Mouse (Mus musculus) MEL-GATA-1-ER (cell line): ENCODE data around the gene Kbtbd7.
"Not testable (repeated sequence)": the region's sequence is repeated elsewhere in the genome, so short reads cannot be mapped to it uniquely, and the experiment has no call there.

Source experiments
- DNase-seq: peaks from one replicate; pipeline ENCODE4 v3.0.0-alpha.2; 2012; ENCODE audit warnings: low read depth; ENCODE audit errors: extremely low read depth

Kbtbd7 gene

DNA sequence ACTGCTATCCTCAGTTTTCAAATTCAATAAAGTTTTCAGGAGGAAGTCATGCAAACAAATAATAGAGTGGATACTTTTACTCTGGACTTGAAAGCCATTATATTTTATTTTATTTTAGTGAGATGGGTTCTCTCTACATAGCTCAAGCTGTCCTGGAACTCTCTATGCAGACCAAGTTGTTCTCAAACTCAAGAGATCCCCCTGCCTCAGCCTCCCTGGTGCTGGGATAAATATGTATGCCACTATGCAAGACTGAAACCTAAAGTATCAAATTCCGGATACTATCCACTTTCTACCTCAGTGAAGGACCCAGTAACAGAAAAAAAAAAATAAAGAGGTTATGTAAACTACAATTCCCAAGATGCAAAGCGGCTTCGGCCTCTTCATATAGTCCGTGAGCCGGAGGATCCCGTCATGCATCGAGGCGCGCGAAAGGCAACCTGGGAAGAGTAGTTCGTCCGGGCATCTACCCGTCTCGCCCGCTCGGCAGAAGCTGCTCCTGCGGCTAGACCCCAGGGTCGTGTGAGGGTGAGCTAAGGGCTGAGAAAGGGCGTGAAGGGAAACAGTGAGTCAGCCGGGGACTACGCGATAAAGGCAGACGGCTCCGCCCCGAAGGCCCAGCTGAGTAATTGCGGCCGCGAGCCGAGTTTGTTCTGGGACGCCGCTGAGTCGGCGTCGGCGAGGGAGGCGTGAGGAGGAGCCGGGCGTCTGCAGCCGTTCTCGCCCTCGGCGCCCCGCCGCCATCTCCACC lies at the start of gene Kbtbd7:
TSS of gene Kbtbd7 (plus strand) at position 533 of the 751 bp plus-strand sequence.
- DNase-seq, result peak; percentile 97

GRCm38 (mm10) chr14:79377041-79377440 lies 49.3 kb upstream of the Kbtbd7 start:
- DNase-seq, result no peak

DNA sequence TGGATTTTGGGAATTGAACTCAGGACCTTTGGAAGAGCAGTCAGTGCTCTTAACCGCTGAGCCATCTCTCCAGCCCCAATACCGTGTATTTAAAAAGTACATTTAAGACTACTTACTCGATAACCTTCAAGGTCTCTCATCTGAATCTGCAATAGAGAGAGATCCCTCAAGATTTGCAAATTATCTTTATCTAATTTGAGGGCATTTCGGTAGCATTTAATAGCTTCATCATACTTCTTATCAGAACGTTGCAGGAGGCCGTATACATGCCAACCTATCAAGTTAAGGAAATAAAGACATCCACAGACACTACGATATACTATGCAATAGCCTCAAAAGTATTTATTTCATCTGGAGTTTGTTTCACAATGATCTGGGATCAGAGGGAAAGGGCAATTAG lies 43.2 kb upstream of the Kbtbd7 start:
- no peak for DNase-seq

DNA sequence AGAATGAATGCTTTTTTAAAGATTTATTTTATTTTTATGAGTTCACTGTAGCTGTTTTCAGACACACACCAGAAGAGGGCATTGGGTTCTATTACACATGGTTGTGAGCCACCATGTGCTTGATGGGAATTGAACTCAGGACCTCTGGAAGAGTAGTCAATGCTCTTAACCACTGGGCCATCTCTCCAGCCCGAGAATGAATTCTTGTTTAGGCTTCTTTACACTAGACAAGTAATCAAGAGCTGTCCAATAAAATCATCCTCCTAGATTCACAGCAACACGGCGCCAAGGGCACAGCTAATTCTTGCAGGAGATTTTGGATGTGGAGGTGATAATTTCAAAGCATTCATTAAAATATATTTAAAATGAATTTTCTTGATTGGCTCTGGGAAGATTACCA lies 38.0 kb upstream of the Kbtbd7 start:
- DNase-seq, result no peak

GRCm38 (mm10) chr14:79389438-79390264 lies 36.7 kb upstream of the Kbtbd7 start:
- no peak for DNase-seq

GRCm38 (mm10) chr14:79390265-79390926 lies 35.9 kb upstream of the Kbtbd7 start, which contains the start of gene Naa16:
Gene Naa16 (minus strand): TSS chr14:79390778.
- DNase-seq, result peak; percentile 52

DNA sequence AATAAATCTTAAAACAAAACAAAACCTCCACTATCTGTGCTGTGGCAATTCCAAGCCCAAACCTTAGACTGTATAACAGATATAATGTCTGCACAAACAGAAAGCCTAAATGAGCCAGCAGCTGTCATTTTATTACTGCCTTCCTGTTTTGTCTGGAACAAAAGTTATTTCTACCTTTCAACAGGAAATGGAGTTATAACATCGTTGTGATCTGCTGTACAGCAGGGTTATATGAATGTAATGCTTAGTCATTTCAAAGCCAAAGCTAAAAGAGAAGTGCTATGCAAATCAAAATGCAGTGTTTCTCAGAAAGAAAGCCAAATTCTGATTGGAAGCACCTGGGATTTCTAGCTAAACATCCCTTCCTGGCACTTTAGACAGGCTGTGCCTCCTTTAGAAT lies 33.0 kb upstream of the Kbtbd7 start:
- DNase-seq, result no peak

DNA sequence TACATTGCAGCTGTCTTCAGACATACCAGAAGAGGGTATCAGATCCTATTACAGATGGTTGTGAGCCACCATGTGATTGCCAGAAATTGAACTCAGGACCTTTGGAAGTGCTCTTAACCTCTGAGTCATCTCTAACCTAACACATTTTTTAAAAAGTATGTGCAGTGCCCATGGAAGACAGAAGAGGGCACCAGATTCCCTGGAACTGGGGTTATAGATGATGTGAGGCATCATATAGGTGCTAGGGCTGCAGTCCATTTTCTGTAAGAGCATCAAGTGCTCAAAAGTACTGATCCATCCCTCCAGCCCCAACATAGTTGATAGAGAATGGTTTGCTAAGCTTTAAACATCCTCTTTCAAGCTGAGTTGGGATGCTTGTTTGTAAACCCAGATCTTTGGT lies 31.7 kb upstream of the Kbtbd7 start:
- DNase-seq, result no peak

GRCm38 (mm10) chr14:79397321-79398122 lies 28.8 kb upstream of the Kbtbd7 start, which contains the start of gene Mtrf1:
Gene Mtrf1 (plus strand): TSS chr14:79397772.
- DNase-seq, result peak; percentile 63

- no peak for DNase-seq
Observed at GRCm38 (mm10) chr14:79407641-79408040, 18.7 kb upstream of the Kbtbd7 start.

DNA sequence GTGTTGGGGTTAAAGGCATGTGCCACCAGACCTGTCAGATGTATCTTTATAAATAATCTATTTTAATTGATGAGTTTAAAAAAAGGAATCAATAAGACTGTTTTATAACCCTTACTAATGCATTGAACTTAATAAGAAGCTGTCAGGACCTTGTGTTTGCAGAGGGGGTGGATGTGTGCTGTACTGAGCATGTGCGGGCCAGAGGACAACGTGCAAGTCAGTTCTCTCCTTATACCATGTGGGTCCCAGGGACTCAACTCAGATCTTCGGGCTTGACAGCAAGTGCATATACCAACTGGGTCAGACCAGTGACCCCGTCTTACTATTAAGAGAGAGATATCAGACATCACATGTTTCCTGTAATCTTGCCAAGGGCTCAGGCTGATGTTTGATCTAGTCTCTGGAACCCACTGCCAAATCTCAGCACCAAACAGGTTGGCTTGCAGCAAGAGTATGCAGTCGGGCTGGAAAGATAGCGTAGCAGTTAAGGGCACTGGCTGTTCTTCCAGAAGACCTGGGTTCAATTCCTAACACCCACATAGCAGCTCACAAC lies 17.0 kb upstream of the Kbtbd7 start:
- no peak for DNase-seq

GRCm38 (mm10) chr14:79410662-79411061 lies 15.6 kb upstream of the Kbtbd7 start:
- DNase-seq, result no peak

DNA sequence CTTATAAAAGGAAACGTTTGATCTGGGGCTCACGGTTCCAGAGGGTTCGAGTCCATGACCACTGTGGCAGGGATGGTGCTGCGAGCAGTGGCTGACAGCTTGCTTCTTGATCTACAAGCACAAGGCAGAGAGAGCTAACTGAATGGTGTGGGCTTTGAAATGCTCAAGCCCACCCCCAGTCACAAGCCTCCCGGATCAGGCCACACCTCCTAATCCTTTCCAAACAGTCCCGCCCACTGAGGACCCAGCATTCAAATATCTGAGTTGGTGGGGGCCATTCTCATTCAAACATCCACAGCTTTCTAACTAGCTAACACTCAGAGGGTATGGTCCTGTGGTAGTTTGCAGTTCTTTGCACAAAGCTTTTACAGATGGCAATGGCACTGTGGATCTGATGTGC lies 13.2 kb upstream of the Kbtbd7 start:
- no peak for DNase-seq

DNA sequence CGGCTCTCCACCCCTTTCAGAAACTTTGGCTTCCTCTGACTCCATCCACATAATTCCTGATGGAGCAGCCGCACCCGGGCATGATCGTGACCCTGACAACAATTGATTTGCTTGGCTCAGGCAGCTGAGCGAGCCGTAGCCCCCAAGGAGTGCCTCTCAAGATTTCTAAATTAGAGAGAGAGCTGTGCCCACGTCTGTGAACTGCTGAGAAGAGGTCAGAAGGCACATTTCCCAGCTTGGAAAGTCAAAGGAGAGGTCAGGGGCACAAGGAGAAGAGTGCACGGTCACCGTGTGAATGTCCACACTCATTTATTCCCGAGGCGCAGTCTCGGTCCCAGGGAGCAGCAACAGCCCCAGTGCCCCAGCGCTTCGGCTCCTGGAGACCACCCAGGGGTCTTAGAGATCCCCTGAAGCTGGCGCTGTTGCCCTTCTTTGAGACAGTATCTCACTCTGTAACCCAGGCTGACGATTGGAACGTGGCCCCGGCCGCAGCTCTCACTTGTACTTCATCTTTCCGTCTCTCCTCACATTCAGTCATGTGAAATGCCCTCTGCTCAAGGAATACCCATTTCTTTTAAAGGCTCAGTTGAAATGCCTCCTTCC lies 6.1 kb upstream of the Kbtbd7 start:
- no peak for DNase-seq

- DNase-seq, result not testable (repeated sequence)
Observed at GRCm38 (mm10) chr14:79426730-79427365, 537 bp downstream of the Kbtbd7 start.

GRCm38 (mm10) chr14:79434068-79434467 lies 7.8 kb downstream of the Kbtbd7 start:
- no peak for DNase-seq

GRCm38 (mm10) chr14:79440655-79441054 lies 14.3 kb downstream of the Kbtbd7 start:
- DNase-seq, result no peak

DNA sequence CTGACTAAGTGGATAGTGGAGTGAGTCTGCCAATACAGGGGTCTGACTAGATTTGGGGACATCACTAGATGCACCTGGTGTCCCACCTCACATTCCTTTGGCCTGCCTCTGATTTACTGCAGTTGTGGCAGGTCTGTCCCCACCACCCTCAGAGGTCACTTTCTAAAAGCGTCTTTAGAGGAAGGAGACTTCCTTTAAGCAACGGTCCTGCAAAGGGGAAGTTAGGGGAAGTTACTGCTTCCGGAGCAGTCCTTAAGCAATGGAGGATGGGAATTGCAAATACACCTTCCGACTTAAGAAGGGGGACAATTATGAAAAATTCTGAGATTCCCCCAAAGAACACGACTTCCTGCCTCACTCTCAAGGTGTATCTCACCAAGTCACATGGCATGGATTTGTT lies 15.1 kb downstream of the Kbtbd7 start:
- DNase-seq, result no peak

- DNase-seq, result no peak
Observed at GRCm38 (mm10) chr14:79444601-79445000, 18.3 kb downstream of the Kbtbd7 start.

DNA sequence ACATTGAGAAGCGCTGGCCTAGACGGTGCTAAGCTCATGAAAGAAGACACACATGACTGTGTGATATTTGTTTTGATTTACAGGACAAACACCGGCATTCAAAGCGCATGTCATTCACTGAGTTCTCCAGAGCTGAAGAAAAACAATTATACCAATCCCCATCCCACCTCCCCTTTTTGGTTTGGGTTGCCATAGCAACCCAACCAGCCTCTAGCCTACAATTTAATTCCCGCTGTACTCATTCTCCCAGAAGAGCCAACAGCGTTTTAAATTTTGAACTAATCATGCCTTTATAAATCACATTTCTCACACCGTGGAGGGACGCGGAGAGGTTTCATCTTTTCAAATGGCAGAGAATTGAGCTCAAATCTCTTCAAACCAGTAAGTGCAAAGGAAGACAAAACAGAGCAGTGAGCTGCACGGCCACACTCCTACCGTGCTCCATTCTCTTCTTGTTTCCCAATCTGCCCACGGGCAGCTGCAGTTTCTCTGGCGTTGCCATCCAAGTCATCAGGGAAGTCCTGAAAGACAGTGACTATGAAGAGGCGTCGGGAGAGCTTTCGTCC lies 18.8 kb downstream of the Kbtbd7 start:
- no peak for DNase-seq
